Mouse (Mus musculus) right cerebral cortex, postnatal 10 days (tissue): ENCODE measurements at regions not wholly inside any gene's neighbourhood (a gene's known extent, or its start where the extent isn't known, plus 50 kb on each side); places are given as distances from the start of the nearest gene placed in this dataset.
A peak's percentile ranks its signal among the peaks of the same experiment; 100 is the strongest.

Source experiments
- DNase-seq, 2 experiments: peaks; one replicate each; pipeline ENCODE4 v3.0.0; 2021; ENCODE audit warnings: low spot score in 2 of 2

- no peak for DNase-seq
Observed at GRCm38 (mm10) chr5:12219424-12220107, 163.6 kb upstream of the Sema3d start.

GRCm38 (mm10) chr5:12222622-12223021 lies 160.6 kb upstream of the Sema3d start:
- no peak for DNase-seq

GRCm38 (mm10) chr5:12233377-12234096 lies 149.6 kb upstream of the Sema3d start:
- no peak for DNase-seq

DNA sequence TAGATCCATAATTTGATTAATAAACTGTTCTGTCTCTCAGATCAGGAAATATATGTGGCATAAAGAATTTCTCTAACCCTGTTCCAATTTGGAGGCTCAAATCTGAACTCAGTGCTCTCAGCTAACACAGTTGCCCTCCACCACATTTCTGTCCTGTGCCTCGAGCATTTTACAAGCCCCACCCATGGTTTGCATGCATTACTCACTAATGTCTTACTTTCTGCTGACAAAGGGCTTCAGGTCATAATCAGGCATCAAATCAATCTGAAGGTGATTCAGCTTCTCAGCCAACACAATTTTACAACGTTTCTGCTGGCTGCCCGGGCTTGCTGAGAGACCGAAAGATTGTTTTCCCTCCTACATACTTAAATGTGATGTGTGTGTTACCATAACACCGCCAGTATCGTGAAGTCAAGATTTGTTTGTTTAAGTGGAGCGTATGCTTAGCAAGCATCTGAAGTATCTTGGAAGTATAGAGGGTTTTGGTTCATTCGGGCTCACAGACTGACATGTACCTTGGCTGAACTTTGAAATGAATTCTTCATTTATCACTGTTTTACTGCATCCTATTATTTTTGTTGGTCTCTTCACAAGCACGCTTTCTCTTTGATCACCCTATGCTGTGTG lies 139.9 kb upstream of the Sema3d start:
- peak in 1 of 2 experiments; percentile 21 for DNase-seq

GRCm38 (mm10) chr5:12293685-12294084 lies 89.5 kb upstream of the Sema3d start:
- no peak for DNase-seq

DNA sequence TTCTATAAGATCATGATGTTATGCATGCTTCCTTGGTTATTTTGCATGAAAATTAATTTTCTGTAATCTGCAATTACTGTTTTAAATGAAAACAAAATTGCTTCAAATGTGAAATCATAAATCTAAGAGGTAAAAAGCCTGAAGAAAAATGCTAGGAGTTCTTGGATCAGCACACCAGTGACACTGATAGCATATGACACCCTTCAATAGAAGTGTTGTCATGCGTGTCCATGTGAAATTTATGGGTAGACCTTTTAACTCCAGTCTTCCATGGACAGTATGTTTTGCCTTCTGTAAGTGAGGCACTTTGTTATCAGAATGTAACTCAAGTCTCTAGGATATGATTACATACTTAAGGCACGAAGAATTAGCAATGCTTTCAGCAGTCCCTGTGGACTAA lies 85.9 kb upstream of the Sema3d start:
- no peak for DNase-seq

- DNase-seq, result no peak
Observed at GRCm38 (mm10) chr5:12301833-12302808, 81.1 kb upstream of the Sema3d start.

GRCm38 (mm10) chr5:12309408-12309807 lies 73.8 kb upstream of the Sema3d start:
- no peak for DNase-seq

- DNase-seq, result no peak
Observed at GRCm38 (mm10) chr5:12332648-12333305, 50.4 kb upstream of the Sema3d start.
